Mouse (Mus musculus) adrenal gland, postnatal 25 days (tissue): ENCODE results near the gene Coa3. TPM values are rescaled to one million over a fixed set of nuclear protein-coding genes. Genes with fewer than 3 reads are reported as not detected.

ENCODE experiments used
- DNase-seq: peaks from one replicate; pipeline ENCODE4 v3.0.0; 2021; ENCODE audit warnings: mixed read lengths
- total RNA-seq: library from RNA; stranded (reverse); gene quantifications from 2 replicates; pipeline ENCODE4 v1.2.3, GENCODE M21; 2021

Coa3 gene
- total RNA-seq, 1 experiment from 2014 or later: 67.9 TPM

DNA sequence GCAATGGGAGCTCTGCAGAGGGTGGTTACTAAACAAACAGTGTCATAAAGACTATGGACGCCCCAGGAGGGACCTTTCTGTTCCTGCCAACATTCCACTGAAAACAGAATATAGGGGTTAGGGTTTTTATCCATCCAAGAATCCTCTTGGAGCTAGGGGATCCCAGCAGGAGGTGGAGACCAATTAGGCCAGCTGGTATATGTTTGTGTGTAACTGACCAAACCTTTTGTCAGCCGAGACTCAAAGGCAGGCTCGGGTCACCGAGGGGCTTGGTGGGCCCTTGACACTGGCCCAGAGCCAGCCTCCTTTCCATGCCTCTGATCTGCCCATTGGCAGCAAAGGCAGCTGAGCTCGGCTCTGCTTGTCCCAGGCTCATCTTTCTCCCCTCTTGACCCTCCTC, 4.0 kb upstream of the Coa3 start:
- DNase-seq: no peak

- no peak for DNase-seq
These were observed 1.9 kb upstream of the Coa3 start for GRCm38 (mm10) chr11:101280837-101281236.

DNA sequence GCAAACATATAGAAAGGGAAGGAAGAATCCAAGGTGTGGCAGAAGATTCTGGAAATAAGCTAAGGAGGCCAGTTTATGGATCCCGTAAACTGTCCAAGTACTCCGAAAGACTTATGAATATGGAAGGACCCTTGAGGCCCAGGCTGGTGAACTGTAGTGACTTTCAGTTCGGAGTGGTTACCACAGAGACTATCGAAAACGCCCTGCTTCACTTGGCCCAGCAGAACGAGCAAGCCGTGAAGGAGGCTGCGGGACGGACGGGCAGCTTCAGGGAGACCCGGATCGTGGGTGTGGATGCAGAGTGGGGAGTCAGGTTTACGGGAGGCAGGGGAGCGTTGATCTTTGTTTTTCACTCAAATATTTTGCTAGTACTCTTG, 267 bp upstream of the Coa3 start:
- no peak for DNase-seq

GRCm38 (mm10) chr11:101277381-101278222, 1.3 kb downstream of the Coa3 start:
- DNase-seq: no peak

- no peak for DNase-seq
These were observed 2.4 kb downstream of the Coa3 start for GRCm38 (mm10) chr11:101276319-101277070.

GRCm38 (mm10) chr11:101275309-101275708, 3.6 kb downstream of the Coa3 start:
- DNase-seq: no peak

- no peak for DNase-seq
These were observed 6.5 kb downstream of the Coa3 start for GRCm38 (mm10) chr11:101272446-101272845.

- no peak for DNase-seq
These were observed 9.3 kb downstream of the Coa3 start for GRCm38 (mm10) chr11:101269577-101270116.

GRCm38 (mm10) chr11:101265906-101266305, 13.0 kb downstream of the Coa3 start:
- no peak for DNase-seq

DNA sequence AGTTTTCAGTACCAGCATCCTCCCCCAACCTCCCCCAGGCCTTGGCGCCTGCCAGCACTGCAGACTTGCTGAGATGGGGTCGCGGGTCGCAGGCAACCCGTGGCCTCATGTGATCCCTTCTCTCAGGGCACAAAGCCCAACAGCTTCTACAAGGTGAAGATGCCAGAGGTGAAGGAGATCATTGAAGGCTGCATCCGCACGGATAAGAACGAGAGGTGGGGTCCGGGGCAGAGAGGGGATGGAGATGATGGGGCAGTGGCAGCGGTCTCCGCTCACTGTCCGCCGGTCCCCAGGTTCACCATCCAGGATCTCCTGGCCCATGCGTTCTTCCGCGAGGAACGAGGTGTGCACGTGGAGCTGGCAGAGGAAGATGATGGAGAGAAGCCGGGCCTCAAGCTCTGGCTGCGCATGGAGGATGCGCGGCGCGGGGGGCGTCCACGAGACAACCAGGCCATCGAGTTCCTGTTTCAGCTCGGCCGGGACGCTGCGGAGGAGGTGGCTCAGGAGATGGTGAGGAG, 13.9 kb downstream of the Coa3 start:
- DNase-seq: no peak

- DNase-seq: no peak
These were observed 15.0 kb downstream of the Coa3 start for GRCm38 (mm10) chr11:101263989-101264280.

- no peak for DNase-seq
These were observed 15.6 kb downstream of the Coa3 start for GRCm38 (mm10) chr11:101263138-101263988.

- no peak for DNase-seq
These were observed 16.5 kb downstream of the Coa3 start for GRCm38 (mm10) chr11:101262272-101262967.

GRCm38 (mm10) chr11:101260826-101261380, 18.0 kb downstream of the Coa3 start:
- no peak for DNase-seq

DNA sequence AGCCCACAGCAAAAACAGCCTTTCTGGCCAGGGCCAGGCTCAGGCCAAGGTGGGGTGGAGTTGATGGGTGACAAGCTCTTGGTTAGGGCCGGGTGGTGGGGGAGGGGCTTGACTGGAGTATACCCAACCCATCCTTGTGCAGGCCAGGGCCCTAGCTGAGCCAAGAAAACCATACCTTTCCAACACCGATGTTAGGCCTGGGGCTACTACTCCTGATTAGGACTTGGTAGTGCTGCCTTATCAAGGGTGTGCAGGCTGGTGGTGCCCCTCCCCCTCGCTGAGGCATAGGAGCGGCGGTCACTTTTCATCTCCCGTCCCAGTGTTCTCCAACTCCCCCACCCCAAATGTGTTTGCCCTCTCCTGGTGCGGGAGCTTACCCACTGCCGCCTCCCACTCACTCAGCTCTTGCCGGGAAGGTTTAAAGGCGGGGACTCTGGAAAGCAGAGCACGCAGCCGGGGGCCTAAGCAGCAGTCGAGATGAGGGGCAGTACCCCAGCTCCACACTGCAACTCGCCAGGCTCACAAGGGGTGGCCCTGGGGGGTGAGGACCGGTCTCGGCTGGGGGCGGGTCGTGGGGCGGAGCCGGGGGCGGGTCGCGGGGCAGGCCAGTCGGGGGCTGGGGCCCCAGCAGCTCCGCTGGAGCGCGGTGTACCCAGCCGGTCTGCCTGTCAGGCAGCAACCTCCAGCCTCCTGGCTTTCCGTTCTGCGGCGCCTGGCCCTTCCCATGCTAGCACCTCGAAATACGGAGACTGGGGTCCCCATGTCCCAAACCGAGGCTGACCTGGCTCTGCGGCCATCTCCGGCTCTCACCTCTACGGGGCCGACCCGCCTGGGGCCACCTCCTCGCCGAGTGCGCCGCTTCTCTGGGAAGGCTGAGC, 18.7 kb downstream of the Coa3 start, which contains the start of gene Wnk4:
TSS of gene Wnk4 (plus strand) at position 620 of the 878 bp plus-strand sequence.
- peak; percentile 75 for DNase-seq

DNA sequence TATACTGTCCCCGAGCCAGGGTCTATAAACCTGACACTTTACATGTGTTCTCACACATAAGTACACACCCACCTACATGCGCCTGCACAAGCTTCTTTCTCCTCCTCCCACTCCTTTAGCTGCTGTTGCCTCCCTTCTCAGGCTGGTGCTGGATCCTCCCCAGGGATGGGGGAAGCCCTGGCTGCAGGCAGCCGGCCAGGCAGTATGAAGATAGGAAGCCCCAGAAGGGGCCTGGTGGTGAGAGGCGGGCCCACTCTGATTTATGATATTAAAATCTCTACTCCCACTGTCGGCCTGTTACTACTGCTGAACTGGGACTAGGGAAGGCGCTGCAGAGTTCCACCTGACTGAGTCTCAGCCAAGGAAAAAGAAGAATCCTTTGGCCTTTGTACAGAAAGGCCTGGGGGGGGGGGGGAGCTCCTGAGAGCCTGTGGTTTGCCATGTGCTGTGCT, 19.6 kb downstream of the Coa3 start:
- DNase-seq: no peak

GRCm38 (mm10) chr11:101255826-101256775, 22.8 kb downstream of the Coa3 start:
- DNase-seq: no peak

DNA sequence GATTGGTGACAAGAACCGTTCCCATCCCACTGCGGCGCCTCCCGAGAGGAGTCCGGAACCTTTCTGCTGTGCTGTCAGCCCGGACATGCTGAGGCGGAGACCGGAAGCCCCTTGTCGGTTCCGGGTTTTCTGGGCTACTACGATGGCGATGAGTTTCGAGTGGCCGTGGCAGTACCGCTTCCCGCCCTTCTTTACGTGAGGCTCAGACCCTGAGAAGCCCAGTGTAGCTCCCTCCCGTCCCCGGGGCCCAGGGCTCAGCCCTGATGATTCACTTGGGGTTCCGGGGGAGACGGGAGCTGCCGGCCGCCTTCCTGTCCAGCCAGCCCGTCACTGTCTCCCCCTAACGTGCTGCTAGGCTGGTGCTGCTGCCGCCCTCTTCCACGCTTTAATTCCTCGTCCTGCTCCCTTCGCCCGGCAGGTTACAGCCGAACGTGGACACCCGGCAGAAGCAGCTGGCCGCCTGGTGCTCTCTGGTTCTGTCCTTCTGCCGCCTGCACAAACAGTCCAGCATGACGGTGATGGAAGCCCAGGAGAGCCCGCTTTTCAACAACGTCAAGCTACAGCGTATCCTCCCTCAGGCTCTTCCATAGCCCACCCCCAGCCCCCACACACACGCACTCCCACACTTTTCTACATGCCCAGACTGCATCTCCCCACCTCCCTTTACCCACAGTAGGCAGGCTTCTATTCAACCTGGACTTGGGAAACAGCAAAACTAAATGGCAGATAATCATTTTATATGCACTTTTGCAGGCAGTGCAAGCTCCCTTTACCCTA, 25.1 kb downstream of the Coa3 start, which contains the start of gene Vps25:
TSS of gene Vps25 (plus strand) at position 95 of the 777 bp plus-strand sequence.
- DNase-seq: peak; percentile 83
